Mouse (Mus musculus) liver, adult 2 months (tissue): ENCODE data around the gene Crb1.

ENCODE experiments used
- CTCF ChIP-seq: fragments of 200-500 bp; IDR thresholded peaks from 2 replicates; pipeline ENCODE4 v1.5.1; 2011; ENCODE audit warnings: low read depth, low read length, control low read depth
- POLR2A ChIP-seq: fragments of 200-500 bp; IDR thresholded peaks from 2 replicates; pipeline ENCODE4 v1.6.1; 2011; ENCODE audit warnings: low read length, control low read depth; ENCODE audit not compliant: insufficient read depth; ENCODE audit errors: extremely low read depth

DNA sequence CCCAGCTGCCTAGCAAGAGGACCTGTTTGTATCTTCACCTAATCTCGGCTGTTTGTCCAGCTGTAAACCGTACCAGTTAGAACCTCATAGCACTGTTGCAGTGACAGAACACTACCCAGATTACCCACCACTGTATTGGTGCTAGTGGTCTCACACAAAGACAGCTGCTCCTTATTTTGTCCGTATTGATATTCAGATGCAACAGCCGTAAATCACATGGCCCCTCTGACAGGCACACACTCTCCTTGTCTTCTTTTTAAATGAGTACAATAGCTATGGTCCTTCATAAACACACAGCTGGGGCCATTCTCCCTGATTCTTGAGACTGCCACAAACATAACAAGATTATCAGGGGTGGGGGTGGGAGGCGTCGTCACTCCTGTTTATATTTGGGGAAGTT lies 1.0 kb downstream of the Crb1 start:
- no peak for TF ChIP-seq CTCF
- no peak for TF ChIP-seq POLR2A
